Mouse (Mus musculus): ENCODE measurements around the gene Hps5. TPM values are rescaled to one million over a fixed set of nuclear protein-coding genes. Genes with fewer than 3 reads are reported as not detected.

Hps5 gene
- polyA plus RNA-seq, 1 experiment from 2014 or later = 6.4 TPM

DNA sequence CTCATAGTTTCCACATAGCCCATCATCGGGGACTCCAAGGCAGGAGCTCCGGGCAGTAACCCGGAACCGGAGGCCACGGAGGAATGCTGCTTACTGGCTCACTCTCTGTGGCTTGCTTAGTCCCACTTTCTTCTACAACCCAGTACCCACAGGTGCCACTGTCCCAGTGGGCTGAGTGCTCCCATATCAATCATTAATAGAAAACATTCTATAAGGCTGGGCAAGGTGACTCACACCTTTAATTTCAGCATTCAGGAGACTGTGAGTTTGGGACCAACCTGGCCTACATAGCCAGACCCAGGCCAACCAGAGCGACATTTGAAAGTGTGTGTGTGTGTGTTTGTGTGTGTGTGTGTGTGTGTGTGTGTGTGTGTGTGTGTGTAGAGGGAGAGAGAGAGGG is 72.5 kb downstream of the Hps5 start:
- Histone ChIP-seq H3K27ac (replicated peaks) (no peak overlapping the region), H3K4me3 (ENCODE audit: low read depth, low read length) (no peak overlapping the region), H3K9me3 (ENCODE audit: control insufficient read depth, low read length) (no peaks in the 10 kb centered on the region), H3K4me1 (replicated peaks; ENCODE audit: control insufficient read depth, insufficient read depth) (no peaks in the 10 kb centered on the region), H3K9ac (ENCODE audit: low read length) (no peak overlapping the region), H3K27me3 (ENCODE audit: control insufficient read depth, insufficient read depth, low read length) (no peaks in the 10 kb centered on the region), H3K36me3 (ENCODE audit: control insufficient read depth, insufficient read depth, low read length) (no peaks in the 10 kb centered on the region), H3K4me2 (replicated peaks; ENCODE audit: low read depth) (no peak overlapping the region)
- ATAC-seq (ENCODE audit: low FRiP score, low TSS enrichment) (no peak), DNase-seq (ENCODE audit: low spot score) (no peak)
- TF ChIP-seq CTCF (IDR thresholded peaks at IDR 0.05; ENCODE audit: low read depth) (no peak), EP300 (optimal IDR thresholded peaks at IDR 0.05) (no peak)
- 87% methylated on average over 6 of the region's 6 CpGs for WGBS

DNA sequence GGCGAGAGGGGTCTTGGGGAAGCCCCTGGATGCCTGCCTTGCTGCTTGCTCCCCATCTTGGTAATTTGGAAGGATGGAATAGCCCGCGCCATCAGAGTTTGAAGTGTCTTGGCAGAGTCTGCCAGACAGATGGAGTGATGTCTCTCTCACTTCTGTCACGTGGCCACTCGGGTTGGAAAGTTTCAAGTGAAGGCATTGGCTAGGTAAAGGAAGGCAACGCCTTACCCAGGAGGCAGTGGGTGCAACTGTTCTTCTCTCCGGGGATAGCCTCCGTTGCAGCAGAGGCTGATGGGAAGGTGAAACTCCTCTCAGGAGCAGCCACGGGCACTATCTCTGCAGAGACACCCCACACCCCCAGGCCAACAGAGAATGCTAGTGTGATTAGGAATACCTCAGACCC is 75.4 kb downstream of the Hps5 start:
- no peak for TF ChIP-seq EP300 (optimal IDR thresholded peaks at IDR 0.05)
- TF ChIP-seq CTCF (IDR thresholded peaks at IDR 0.05; ENCODE audit: low read depth) = no peak
- H3K27ac ChIP-seq (replicated peaks) = no peak overlapping the region
- no peak for ATAC-seq (ENCODE audit: low FRiP score, low TSS enrichment)
- H3K4me3 ChIP-seq (ENCODE audit: low read depth, low read length) = no peak overlapping the region
- no peaks in the 10 kb centered on the region for H3K9me3 ChIP-seq (ENCODE audit: control insufficient read depth, low read length)
- no peak overlapping the region for H3K4me2 ChIP-seq (replicated peaks; ENCODE audit: low read depth)
- DNase-seq (ENCODE audit: low spot score) = no peak
- no peak overlapping the region for H3K9ac ChIP-seq (ENCODE audit: low read length)
- H3K27me3 ChIP-seq (ENCODE audit: control insufficient read depth, insufficient read depth, low read length) = no peaks in the 10 kb centered on the region
- H3K4me1 ChIP-seq (replicated peaks; ENCODE audit: control insufficient read depth, insufficient read depth) = no peaks in the 10 kb centered on the region
- H3K36me3 ChIP-seq (ENCODE audit: control insufficient read depth, insufficient read depth, low read length) = no peaks in the 10 kb centered on the region
- 80% methylated on average over 9 of the region's 9 CpGs for WGBS

DNA sequence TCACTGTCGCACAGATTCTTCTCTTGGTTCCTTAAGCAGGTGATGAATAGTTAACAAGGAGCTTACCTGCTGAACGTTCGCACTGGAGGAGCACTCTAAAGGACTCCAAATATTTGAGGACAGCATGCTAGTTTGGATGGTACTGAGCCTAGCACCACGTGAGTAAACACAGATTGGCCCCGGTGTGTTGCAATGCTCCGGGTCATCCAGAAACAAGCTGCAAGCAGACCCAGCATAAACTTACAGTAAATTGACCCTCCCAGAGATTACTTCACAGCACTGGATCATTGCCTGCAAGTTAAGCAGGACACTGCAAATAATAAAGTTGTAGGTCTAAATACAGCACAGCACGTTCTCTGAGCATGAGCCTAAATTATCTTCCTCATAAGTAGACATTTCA is 76.3 kb downstream of the Hps5 start:
- no peaks in the 10 kb centered on the region for H3K27me3 ChIP-seq (ENCODE audit: control insufficient read depth, insufficient read depth, low read length)
- no peaks in the 10 kb centered on the region for H3K4me1 ChIP-seq (replicated peaks; ENCODE audit: control insufficient read depth, insufficient read depth)
- DNase-seq (ENCODE audit: low spot score) (peak; percentile 18), ATAC-seq (ENCODE audit: low FRiP score, low TSS enrichment) (peak; percentile 70; the same call in 1 of the 2 replicates)
- no peak overlapping the region for H3K4me2 ChIP-seq (replicated peaks; ENCODE audit: low read depth)
- no peaks in the 10 kb centered on the region for H3K9me3 ChIP-seq (ENCODE audit: control insufficient read depth, low read length)
- TF ChIP-seq EP300 (optimal IDR thresholded peaks at IDR 0.05) = no peak
- no peak for TF ChIP-seq CTCF (IDR thresholded peaks at IDR 0.05; ENCODE audit: low read depth)
- no peak overlapping the region for H3K4me3 ChIP-seq (ENCODE audit: low read depth, low read length)
- H3K27ac ChIP-seq (replicated peaks) = no peak overlapping the region
- WGBS = 31% methylated on average over 7 of the region's 7 CpGs
- H3K9ac ChIP-seq (ENCODE audit: low read length) = no peak overlapping the region
- H3K36me3 ChIP-seq (ENCODE audit: control insufficient read depth, insufficient read depth, low read length) = no peaks in the 10 kb centered on the region

DNA sequence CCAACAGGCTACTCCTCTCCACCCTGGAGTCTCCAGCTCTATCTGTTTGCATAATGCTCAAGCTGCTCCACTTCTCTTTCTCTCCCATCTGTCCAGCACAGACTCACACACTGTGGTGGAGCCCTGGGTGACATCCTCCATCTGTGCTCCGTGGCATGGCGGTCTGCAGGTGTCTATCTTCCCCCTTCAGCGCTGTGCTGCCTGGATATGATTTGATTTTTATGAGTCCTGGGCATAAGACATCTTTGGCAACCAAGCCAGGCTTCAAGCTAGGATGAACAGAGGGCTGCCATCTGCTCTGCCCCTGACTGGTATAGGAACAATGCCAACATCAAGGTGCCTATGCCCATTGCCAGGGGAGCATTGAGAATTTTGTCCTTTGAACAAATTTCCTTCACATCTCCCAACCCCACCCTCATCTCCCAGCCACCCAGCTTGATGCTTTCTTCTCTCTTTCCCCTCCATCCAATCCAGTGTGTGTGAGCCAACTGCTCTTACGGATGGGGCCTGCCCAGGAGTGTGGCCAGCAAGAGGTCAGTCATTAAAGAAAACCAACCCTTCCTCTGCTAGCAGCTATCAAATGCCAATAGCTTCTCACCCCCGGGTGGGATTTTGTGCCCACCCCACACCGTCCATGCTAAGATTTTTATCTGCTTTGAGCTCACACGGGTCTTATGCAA is 77.1 kb downstream of the Hps5 start:
- DNase-seq (ENCODE audit: low spot score) (no peak), ATAC-seq (ENCODE audit: low FRiP score, low TSS enrichment) (no peak)
- no peak overlapping the region for H3K27ac ChIP-seq (replicated peaks)
- H3K4me2 ChIP-seq (replicated peaks; ENCODE audit: low read depth) = no peak overlapping the region
- H3K27me3 ChIP-seq (ENCODE audit: control insufficient read depth, insufficient read depth, low read length) = no peaks in the 10 kb centered on the region
- TF ChIP-seq EP300 (optimal IDR thresholded peaks at IDR 0.05) (no peak), CTCF (IDR thresholded peaks at IDR 0.05; ENCODE audit: low read depth) (no peak)
- H3K9me3 ChIP-seq (ENCODE audit: control insufficient read depth, low read length) = no peaks in the 10 kb centered on the region
- no peak overlapping the region for H3K9ac ChIP-seq (ENCODE audit: low read length)
- WGBS = 78% methylated on average over 7 of the region's 7 CpGs
- no peaks in the 10 kb centered on the region for H3K36me3 ChIP-seq (ENCODE audit: control insufficient read depth, insufficient read depth, low read length)
- H3K4me1 ChIP-seq (replicated peaks; ENCODE audit: control insufficient read depth, insufficient read depth) = no peaks in the 10 kb centered on the region
- no peak overlapping the region for H3K4me3 ChIP-seq (ENCODE audit: low read depth, low read length)

DNA sequence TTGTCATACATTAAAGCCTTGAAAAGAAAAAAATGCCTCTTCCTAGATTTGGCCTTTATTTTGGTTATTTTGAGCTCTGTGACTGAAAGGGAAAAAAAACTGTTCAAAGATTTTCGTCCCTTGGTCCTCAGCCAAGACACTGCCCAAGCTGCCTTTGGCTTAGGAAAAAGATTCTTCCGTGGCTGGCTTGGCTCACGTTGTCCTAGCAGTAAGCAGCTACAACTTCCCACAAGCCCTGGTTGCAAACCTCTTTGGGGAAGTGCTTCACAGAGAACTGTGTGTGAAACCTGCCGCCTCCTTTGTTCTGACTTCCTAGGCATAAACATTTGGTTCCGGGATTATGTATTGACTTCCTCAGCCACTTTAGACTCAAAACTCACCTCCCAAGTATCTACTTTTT is 79.0 kb downstream of the Hps5 start:
- no peaks in the 10 kb centered on the region for H3K27me3 ChIP-seq (ENCODE audit: control insufficient read depth, insufficient read depth, low read length)
- H3K4me3 ChIP-seq (ENCODE audit: low read depth, low read length) = no peak overlapping the region
- H3K4me2 ChIP-seq (replicated peaks; ENCODE audit: low read depth) = no peak overlapping the region
- H3K27ac ChIP-seq (replicated peaks) = no peak overlapping the region
- H3K9me3 ChIP-seq (ENCODE audit: control insufficient read depth, low read length) = no peaks in the 10 kb centered on the region
- no peak for DNase-seq (ENCODE audit: low spot score)
- WGBS = 36% methylated on average over 5 of the region's 5 CpGs
- no peak overlapping the region for H3K9ac ChIP-seq (ENCODE audit: low read length)
- no peak for TF ChIP-seq EP300 (optimal IDR thresholded peaks at IDR 0.05)
- no peak for TF ChIP-seq CTCF (IDR thresholded peaks at IDR 0.05; ENCODE audit: low read depth)
- H3K4me1 ChIP-seq (replicated peaks; ENCODE audit: control insufficient read depth, insufficient read depth) = no peaks in the 10 kb centered on the region
- ATAC-seq (ENCODE audit: low FRiP score, low TSS enrichment) = no peak
- H3K36me3 ChIP-seq (ENCODE audit: control insufficient read depth, insufficient read depth, low read length) = no peaks in the 10 kb centered on the region

DNA sequence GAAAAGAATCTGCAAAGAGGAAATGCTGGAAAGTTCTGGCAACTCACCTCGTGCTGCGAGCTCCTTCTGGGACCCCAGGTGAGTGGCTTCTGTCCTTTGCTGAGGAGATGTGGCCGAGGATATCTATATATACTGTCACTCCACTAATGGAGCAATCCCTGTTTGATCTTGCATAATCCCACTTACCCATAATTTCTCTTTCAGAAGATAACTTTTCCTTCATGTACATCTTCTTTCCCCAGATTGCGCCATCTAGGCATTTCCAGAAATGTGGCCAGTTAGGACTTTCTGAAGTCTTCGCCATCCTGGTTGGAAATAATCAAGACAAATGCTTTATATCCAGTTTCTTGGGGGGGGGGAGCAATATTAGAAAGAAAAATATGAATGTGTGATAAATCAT is 80.3 kb downstream of the Hps5 start, which contains the start of gene Saa3:
Saa3 (minus strand) TSS at position 101 of the 400 bp plus-strand sequence.
- 86% methylated on average over 5 of the region's 5 CpGs for WGBS
- Histone ChIP-seq H3K4me3 (ENCODE audit: low read depth, low read length) (no peak within 1 kb of the TSS), H3K9ac (ENCODE audit: low read length) (no peak within 1 kb of the TSS), H3K4me1 (replicated peaks; ENCODE audit: control insufficient read depth, insufficient read depth) (no peaks in the 10 kb centered on the region), H3K4me2 (replicated peaks; ENCODE audit: low read depth) (no peak within 1 kb of the TSS), H3K9me3 (ENCODE audit: control insufficient read depth, low read length) (no peaks in the 10 kb centered on the region), H3K36me3 (ENCODE audit: control insufficient read depth, insufficient read depth, low read length) (no peaks in the 10 kb centered on the region), H3K27me3 (ENCODE audit: control insufficient read depth, insufficient read depth, low read length) (no peaks in the 10 kb centered on the region), H3K27ac (replicated peaks) (no peak within 1 kb of the TSS)
- no peak for ATAC-seq (ENCODE audit: low FRiP score, low TSS enrichment)
- TF ChIP-seq EP300 (optimal IDR thresholded peaks at IDR 0.05) = no peak
- TF ChIP-seq CTCF (IDR thresholded peaks at IDR 0.05; ENCODE audit: low read depth) = no peak
- no peak for DNase-seq (ENCODE audit: low spot score)

Data from stomach, postnatal 0 days (tissue).